Mouse (Mus musculus): Measurements from ENCODE around the gene Eif4g1.

- TF ChIP-seq CTCF (IDR thresholded peaks at IDR 0.05; ENCODE audit: low read depth, low read length) = peak; percentile 83
- TF ChIP-seq GATA1 (IDR thresholded peaks at IDR 0.05; ENCODE audit: borderline replicate concordance, low read length) = no peak
- TF ChIP-seq GATA2 (IDR thresholded peaks at IDR 0.05; ENCODE audit: borderline replicate concordance, low read depth, low read length) = no peak
- no peak for TF ChIP-seq TAL1 (conservative IDR thresholded peaks at IDR 0.05; ENCODE audit: low read depth, low read length)
Measured at GRCm38 (mm10) chr16:20702522-20702893, 34.4 kb downstream of the Eif4g1 start.
